ENCODE assay signal across 8 mouse cellular contexts in the genomic region with DNA sequence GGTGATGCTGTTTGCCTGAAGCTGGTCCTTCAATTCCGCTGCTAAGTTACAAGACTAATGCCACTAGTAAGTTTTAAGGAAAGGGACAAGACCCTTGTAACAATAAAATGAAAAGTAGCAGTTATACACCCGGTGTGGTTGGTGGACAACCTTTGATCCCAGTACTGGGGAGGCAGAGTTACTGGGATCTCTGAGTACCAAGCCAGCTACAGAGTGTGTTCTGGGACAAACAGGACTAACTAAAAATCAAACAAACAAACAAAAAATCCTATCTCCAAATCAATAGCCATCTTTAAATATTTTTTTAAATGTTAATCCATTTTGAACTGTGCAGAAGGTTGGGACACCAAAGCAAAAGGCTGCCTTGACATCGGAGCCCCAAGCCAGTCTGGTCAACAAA. TPM values are rescaled to one million over a fixed set of nuclear protein-coding genes. Genes with fewer than 3 reads are reported as not detected.
DNase-seq lines count a peak whose midpoint lies in the region; ATAC-seq and TF ChIP-seq lines count a peak whose summit lies in the region.

No protein-coding gene starts in this region.

- H3K27ac ChIP-seq in kidney, adult 2 months (ENCODE audit: insufficient read depth, low read depth, low read length), result no peak overlapping the region
- H3K27ac ChIP-seq in embryonic facial prominence, embryonic 14.5 days (replicated peaks; ENCODE audit: low read depth, low read length), result no peak overlapping the region
- peak overlapping the region; percentile 82 for H3K27ac ChIP-seq in hindbrain, postnatal 0 days
- peak overlapping the region; percentile 53; the same call in 1 of the 2 replicates for H3K27ac ChIP-seq in midbrain, embryonic 14.5 days (replicated peaks; ENCODE audit: low read depth, low read length)

- H3K4me1 ChIP-seq in kidney, adult 2 months (ENCODE audit: control insufficient read depth, insufficient read depth, low read length), result peaks cover 11% of the 10 kb centered on the region; the same call in 1 of the 2 replicates
- H3K4me1 ChIP-seq in embryonic facial prominence, embryonic 14.5 days (ENCODE audit: control insufficient read depth, insufficient read depth, low read length), result peaks cover 9% of the 10 kb centered on the region
- peaks cover 10% of the 10 kb centered on the region for H3K4me1 ChIP-seq in hindbrain, postnatal 0 days (ENCODE audit: insufficient read depth, low read length)
- peaks cover 17% of the 10 kb centered on the region for H3K4me1 ChIP-seq in midbrain, embryonic 14.5 days (ENCODE audit: control insufficient read depth, insufficient read depth, low read length)

- no peak overlapping the region for H3K9ac ChIP-seq in embryonic facial prominence, embryonic 14.5 days (ENCODE audit: low read depth, low read length)
- peak overlapping the region; percentile 0; the same call in 1 of the 2 replicates for H3K9ac ChIP-seq in hindbrain, postnatal 0 days (replicated peaks; ENCODE audit: low read length)
- H3K9ac ChIP-seq in midbrain, embryonic 14.5 days (replicated peaks; ENCODE audit: low read length), result no peak overlapping the region

- H3K27me3 ChIP-seq in kidney, adult 2 months (replicated peaks; ENCODE audit: control insufficient read depth, insufficient read depth, low read length), result no peaks in the 10 kb centered on the region
- no peaks in the 10 kb centered on the region for H3K27me3 ChIP-seq in embryonic facial prominence, embryonic 14.5 days (replicated peaks; ENCODE audit: control insufficient read depth, insufficient read depth, low read length)
- no peaks in the 10 kb centered on the region for H3K27me3 ChIP-seq in hindbrain, postnatal 0 days (ENCODE audit: insufficient read depth, low read length)
- H3K27me3 ChIP-seq in midbrain, embryonic 14.5 days (ENCODE audit: control insufficient read depth, insufficient read depth, low read length), result no peaks in the 10 kb centered on the region

- no peak for ATAC-seq in embryonic facial prominence, embryonic 14.5 days (ENCODE audit: low read depth)
- ATAC-seq in hindbrain, postnatal 0 days, result no peak
- ATAC-seq in midbrain, embryonic 14.5 days (ENCODE audit: low FRiP score, low TSS enrichment), result no peak
- no peak for ATAC-seq in cerebellum, adult (ENCODE audit: insufficient number of reproducible peaks, low FRiP score, low TSS enrichment)

- DNase-seq in kidney, adult 2 months, result peak; percentile 47
- no peak for DNase-seq in kidney, postnatal 10 days
- no peak for DNase-seq in embryonic facial prominence, embryonic 14.5 days (ENCODE audit: low spot score)
- DNase-seq in hindbrain, postnatal 0 days (ENCODE audit: low spot score), result no peak
- no peak for DNase-seq in midbrain, embryonic 14.5 days
- no peak for DNase-seq in frontal cortex, postnatal 14 days (ENCODE audit: low spot score in 2 of 2)
- DNase-seq in spleen, postnatal 10 days (ENCODE audit: low spot score in 2 of 2), result no peak

- H3K4me3 ChIP-seq in kidney, adult 2 months (ENCODE audit: insufficient read depth, low read depth, low read length), result no peak overlapping the region; the same call in 1 of the 2 replicates
- peak overlapping the region; percentile 49 for H3K4me3 ChIP-seq in embryonic facial prominence, embryonic 14.5 days (ENCODE audit: low read depth, low read length)
- H3K4me3 ChIP-seq in hindbrain, postnatal 0 days (ENCODE audit: low read length), result peak overlapping the region; percentile 45
- peak overlapping the region; percentile 43 for H3K4me3 ChIP-seq in midbrain, embryonic 14.5 days (replicated peaks; ENCODE audit: low read depth, low read length)

- WGBS in kidney, adult 2 months, result 69% methylated on average over 3 of the region's 3 CpGs
- WGBS in embryonic facial prominence, embryonic 14.5 days, result 82% methylated on average over 3 of the region's 3 CpGs
- 59% methylated on average over 3 of the region's 3 CpGs for WGBS in hindbrain, postnatal 0 days
- WGBS in midbrain, embryonic 14.5 days, result 66% methylated on average over 3 of the region's 3 CpGs

- no peaks in the 10 kb centered on the region for H3K36me3 ChIP-seq in kidney, adult 2 months (ENCODE audit: control insufficient read depth, insufficient read depth, low read length)
- peaks cover 8% of the 10 kb centered on the region; the same call in 1 of the 2 replicates for H3K36me3 ChIP-seq in embryonic facial prominence, embryonic 14.5 days (ENCODE audit: control insufficient read depth, insufficient read depth, low read length)
- H3K36me3 ChIP-seq in hindbrain, postnatal 0 days (ENCODE audit: insufficient read depth, low read length), result no peaks in the 10 kb centered on the region
- no peaks in the 10 kb centered on the region; the same call in 1 of the 2 replicates for H3K36me3 ChIP-seq in midbrain, embryonic 14.5 days (ENCODE audit: control insufficient read depth, insufficient read depth, low read length)

- no peak for TF ChIP-seq CTCF in kidney, adult 2 months (conservative IDR thresholded peaks at IDR 0.05; ENCODE audit: insufficient read depth, insufficient read length, low read depth, low read length)
- no peak for TF ChIP-seq CTCF in hindbrain, postnatal 0 days (IDR thresholded peaks at IDR 0.05; ENCODE audit: low read depth)

- H3K9me3 ChIP-seq in embryonic facial prominence, embryonic 14.5 days (ENCODE audit: control insufficient read depth, low read length), result no peaks in the 10 kb centered on the region
- no peaks in the 10 kb centered on the region for H3K9me3 ChIP-seq in hindbrain, postnatal 0 days (ENCODE audit: low read length)
- H3K9me3 ChIP-seq in midbrain, embryonic 14.5 days (ENCODE audit: control insufficient read depth, low read length), result no peaks in the 10 kb centered on the region

- no peak for TF ChIP-seq POLR2A in kidney, adult 2 months (IDR thresholded peaks at IDR 0.05; ENCODE audit: low read depth, low read length)

- peak overlapping the region; percentile 58 for H3K4me2 ChIP-seq in embryonic facial prominence, embryonic 14.5 days (ENCODE audit: low read depth, low read length)
- H3K4me2 ChIP-seq in hindbrain, postnatal 0 days (ENCODE audit: low read depth, low read length), result peak overlapping the region; percentile 56
- H3K4me2 ChIP-seq in midbrain, embryonic 14.5 days (ENCODE audit: low read length), result peak overlapping the region; percentile 56

RNA-seq across cellular contexts. Expression of a gene that starts 0.9 kb away (rescaled TPM):
- polyA plus RNA-seq in kidney, adult 2 months (2012; rRNA removed), result 67.8 and 73.1 TPM in 2 replicates
- polyA plus RNA-seq in embryonic facial prominence, embryonic 14.5 days (2014; fragmentation: Nextera tagmentation; extraction: Ambion mirVana), result 40.2 and 41.4 TPM in 2 replicates
- 177 and 178 TPM in 2 replicates for total RNA-seq in hindbrain, postnatal 0 days (2014; rRNA removed)
- 160 and 172 TPM in 2 replicates for polyA plus RNA-seq in hindbrain, postnatal 0 days (2015; fragmentation: Nextera tagmentation; extraction: Ambion mirVana)
- 98.3 and 108 TPM in 2 replicates for polyA plus RNA-seq in midbrain, embryonic 14.5 days (2014; fragmentation: Nextera tagmentation; extraction: Ambion mirVana)

RNA-seq across cellular contexts. Expression of a gene that starts 22.5 kb away (rescaled TPM):
- 32.8 and 32.9 TPM in 2 replicates for polyA plus RNA-seq in kidney, adult 2 months (2012; rRNA removed)
- 9.8 and 14.5 TPM in 2 replicates for polyA plus RNA-seq in embryonic facial prominence, embryonic 14.5 days (2014; fragmentation: Nextera tagmentation; extraction: Ambion mirVana)
- 18.6 and 29.1 TPM in 2 replicates for total RNA-seq in hindbrain, postnatal 0 days (2014; rRNA removed)
- polyA plus RNA-seq in hindbrain, postnatal 0 days (2015; fragmentation: Nextera tagmentation; extraction: Ambion mirVana), result 31.2 and 33.9 TPM in 2 replicates
- polyA plus RNA-seq in midbrain, embryonic 14.5 days (2014; fragmentation: Nextera tagmentation; extraction: Ambion mirVana), result 8.8 and 9.2 TPM in 2 replicates

RNA-seq across cellular contexts. Expression of a gene that starts 25.5 kb away (rescaled TPM):
- polyA plus RNA-seq in kidney, adult 2 months (2012; rRNA removed), result 0.04 TPM in 1 of 2 replicates, not detected in the other
- polyA plus RNA-seq in embryonic facial prominence, embryonic 14.5 days (2014; fragmentation: Nextera tagmentation; extraction: Ambion mirVana), result not detected in 2 replicates
- total RNA-seq in hindbrain, postnatal 0 days (2014; rRNA removed), result 0.11 and 0.16 TPM in 2 replicates
- not detected in 2 replicates for polyA plus RNA-seq in hindbrain, postnatal 0 days (2015; fragmentation: Nextera tagmentation; extraction: Ambion mirVana)
- polyA plus RNA-seq in midbrain, embryonic 14.5 days (2014; fragmentation: Nextera tagmentation; extraction: Ambion mirVana), result not detected in 2 replicates

RNA-seq across cellular contexts. Expression of a gene that starts 28.0 kb away (rescaled TPM):
- polyA plus RNA-seq in kidney, adult 2 months (2012; rRNA removed), result 47.8 and 63.5 TPM in 2 replicates
- polyA plus RNA-seq in embryonic facial prominence, embryonic 14.5 days (2014; fragmentation: Nextera tagmentation; extraction: Ambion mirVana), result 0.13 and 0.38 TPM in 2 replicates
- 0.14 and 1.8 TPM in 2 replicates for total RNA-seq in hindbrain, postnatal 0 days (2014; rRNA removed)
- 0.68 and 1.2 TPM in 2 replicates for polyA plus RNA-seq in hindbrain, postnatal 0 days (2015; fragmentation: Nextera tagmentation; extraction: Ambion mirVana)
- polyA plus RNA-seq in midbrain, embryonic 14.5 days (2014; fragmentation: Nextera tagmentation; extraction: Ambion mirVana), result 0.18 and 0.62 TPM in 2 replicates

RNA-seq across cellular contexts. Expression of a gene that starts 28.5 kb away (rescaled TPM):
- polyA plus RNA-seq in kidney, adult 2 months (2012; rRNA removed), result 0.35 TPM in 1 of 2 replicates, not detected in the other
- polyA plus RNA-seq in embryonic facial prominence, embryonic 14.5 days (2014; fragmentation: Nextera tagmentation; extraction: Ambion mirVana), result not detected in 2 replicates
- not detected in 2 replicates for total RNA-seq in hindbrain, postnatal 0 days (2014; rRNA removed)
- polyA plus RNA-seq in hindbrain, postnatal 0 days (2015; fragmentation: Nextera tagmentation; extraction: Ambion mirVana), result not detected in 2 replicates
- not detected in 2 replicates for polyA plus RNA-seq in midbrain, embryonic 14.5 days (2014; fragmentation: Nextera tagmentation; extraction: Ambion mirVana)

Comparison
In these comparisons a context has a peak if more than half of its experiments do, and no peak if none do; other contexts are left out.
1. H3K27ac ChIP-seq: peak in hindbrain, postnatal 0 days (single experiment) and midbrain, embryonic 14.5 days (single experiment); none in kidney, adult 2 months (single experiment) and embryonic facial prominence, embryonic 14.5 days (single experiment).
2. Peak in every context shown above with its lines, with median percentiles within 50 percentile points of each other: H3K4me2 ChIP-seq.